Mouse (Mus musculus): ENCODE measurements at regions not wholly inside any gene's neighbourhood (a gene's known extent, or its start where the extent isn't known, plus 50 kb on each side); places are given as distances from the start of the nearest gene placed in this dataset.

DNA sequence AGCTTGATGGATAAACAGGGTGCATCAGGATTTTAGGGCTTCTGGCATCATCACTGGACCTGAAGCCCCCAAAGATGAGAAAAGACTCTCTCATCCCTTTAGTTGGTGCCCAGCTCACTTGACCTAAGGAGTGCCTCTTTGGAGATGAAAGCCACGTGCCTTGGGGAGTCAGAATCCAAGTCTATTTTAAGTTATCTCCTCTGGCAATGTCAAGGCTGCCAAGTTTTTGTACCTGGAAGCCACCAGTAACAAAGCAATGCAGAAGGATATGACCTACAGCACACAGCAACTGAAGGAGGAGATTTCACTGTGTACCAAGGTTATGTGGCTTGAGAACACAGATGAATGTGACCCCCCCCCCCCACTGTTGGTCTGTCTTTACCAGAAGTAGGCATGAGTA lies 140.9 kb upstream of the N4bp1 start:
- no peak for DNase-seq (ENCODE audit: low read depth, low spot score)

DNA sequence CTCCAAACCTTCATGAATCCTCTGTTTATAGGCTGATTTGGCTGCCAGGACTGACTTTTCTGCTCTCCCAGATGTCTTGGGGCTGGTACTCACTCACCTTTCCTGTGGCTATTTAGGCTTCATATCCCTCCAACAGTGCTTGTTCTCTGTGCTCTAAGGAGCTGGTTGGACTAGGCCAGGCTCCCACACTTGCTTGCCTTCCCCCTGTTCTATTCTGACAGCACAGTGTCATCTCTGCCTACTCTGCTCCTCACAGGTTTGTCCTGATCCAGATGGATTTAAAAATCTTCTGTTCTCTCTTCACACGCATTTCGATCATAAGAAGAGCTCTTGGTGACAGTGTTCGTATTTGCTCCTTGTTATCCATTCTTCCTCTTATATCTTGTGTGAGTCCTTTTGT lies 134.7 kb upstream of the N4bp1 start:
- no peak for DNase-seq (ENCODE audit: low read depth, low spot score)

DNA sequence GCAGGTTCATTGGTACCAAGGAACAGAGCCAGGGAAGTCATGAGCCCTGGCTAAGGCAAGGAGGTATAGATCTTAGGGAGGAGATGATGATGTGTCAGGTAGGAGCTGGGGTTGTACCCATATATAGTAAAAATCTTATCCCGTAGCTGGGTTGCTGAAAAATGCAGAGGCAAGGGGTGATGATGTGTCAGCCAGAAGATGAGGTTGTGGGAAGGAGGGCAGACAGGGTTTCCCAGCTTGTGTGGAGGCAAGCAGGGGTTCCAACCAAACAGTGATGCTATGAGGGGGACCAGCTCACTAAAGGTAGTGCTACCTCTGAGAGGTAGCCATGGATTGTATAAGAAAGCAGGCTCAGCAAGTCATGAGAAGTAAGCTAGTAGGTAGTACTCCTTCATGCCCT lies 90.5 kb upstream of the N4bp1 start:
- no peak for DNase-seq (ENCODE audit: low read depth, low spot score)

DNA sequence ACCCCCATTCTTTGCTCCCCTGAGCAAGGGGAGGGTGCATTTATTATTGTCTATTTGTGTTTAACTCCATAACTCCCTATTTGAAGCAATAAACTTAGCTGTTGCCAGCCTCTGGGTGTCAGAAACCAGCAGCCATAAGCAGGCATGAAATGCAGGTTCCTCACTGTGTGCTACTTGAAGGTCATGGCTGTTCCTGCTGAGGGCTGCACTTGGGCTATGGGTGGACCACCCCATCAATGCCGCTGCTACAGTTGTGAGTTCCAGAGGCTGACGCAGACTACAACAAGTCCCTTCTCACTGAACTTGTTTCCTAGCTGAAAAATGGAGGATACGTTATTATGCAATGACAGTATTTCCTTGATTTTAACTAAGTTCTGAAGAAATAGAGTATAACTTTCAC lies 86.7 kb upstream of the N4bp1 start:
- no peak for DNase-seq (ENCODE audit: low read depth, low spot score)

DNA sequence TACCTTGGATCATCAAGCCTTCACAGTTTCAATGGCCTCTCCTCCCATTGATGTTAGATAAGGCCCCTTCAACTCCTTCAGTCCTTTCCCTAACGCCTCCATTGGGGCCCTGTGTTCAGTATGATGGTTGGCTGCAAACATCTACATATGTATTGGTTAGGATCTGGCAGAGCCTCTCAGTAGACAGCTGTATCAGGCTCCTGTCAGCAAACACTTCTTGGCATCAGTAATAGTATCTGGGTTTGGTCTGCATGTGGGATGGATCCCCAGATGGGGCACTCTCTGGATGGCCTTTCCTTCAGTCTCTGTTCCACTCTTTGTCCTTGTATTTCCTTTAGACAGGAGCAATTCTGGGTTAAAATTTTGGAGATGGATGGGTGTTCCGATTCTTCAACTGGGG lies 84.0 kb upstream of the N4bp1 start:
- no peak for DNase-seq (ENCODE audit: low read depth, low spot score)

DNA sequence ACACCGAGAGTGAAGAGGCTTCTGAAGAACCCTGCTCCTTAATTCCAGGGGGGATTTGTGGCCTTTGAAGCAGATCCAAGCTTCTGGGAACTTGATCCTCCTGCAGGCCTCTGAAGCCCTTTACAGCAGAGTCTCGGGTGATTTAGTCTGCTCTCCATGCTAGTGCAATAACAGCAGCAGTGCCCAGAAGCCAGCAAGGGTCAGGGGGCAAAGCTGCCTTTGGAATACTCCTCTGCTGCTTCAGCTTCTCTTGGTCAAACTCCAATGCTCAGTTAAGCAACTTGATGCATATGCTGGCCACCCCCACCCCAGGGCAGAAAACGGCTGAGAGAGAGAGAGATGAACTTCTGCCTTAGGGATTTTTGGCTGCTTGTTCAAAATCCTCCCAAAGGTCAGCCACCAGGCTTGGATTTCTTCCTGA lies 82.8 kb upstream of the N4bp1 start:
- DNase-seq (ENCODE audit: low read depth, low spot score): peak; percentile 43

DNA sequence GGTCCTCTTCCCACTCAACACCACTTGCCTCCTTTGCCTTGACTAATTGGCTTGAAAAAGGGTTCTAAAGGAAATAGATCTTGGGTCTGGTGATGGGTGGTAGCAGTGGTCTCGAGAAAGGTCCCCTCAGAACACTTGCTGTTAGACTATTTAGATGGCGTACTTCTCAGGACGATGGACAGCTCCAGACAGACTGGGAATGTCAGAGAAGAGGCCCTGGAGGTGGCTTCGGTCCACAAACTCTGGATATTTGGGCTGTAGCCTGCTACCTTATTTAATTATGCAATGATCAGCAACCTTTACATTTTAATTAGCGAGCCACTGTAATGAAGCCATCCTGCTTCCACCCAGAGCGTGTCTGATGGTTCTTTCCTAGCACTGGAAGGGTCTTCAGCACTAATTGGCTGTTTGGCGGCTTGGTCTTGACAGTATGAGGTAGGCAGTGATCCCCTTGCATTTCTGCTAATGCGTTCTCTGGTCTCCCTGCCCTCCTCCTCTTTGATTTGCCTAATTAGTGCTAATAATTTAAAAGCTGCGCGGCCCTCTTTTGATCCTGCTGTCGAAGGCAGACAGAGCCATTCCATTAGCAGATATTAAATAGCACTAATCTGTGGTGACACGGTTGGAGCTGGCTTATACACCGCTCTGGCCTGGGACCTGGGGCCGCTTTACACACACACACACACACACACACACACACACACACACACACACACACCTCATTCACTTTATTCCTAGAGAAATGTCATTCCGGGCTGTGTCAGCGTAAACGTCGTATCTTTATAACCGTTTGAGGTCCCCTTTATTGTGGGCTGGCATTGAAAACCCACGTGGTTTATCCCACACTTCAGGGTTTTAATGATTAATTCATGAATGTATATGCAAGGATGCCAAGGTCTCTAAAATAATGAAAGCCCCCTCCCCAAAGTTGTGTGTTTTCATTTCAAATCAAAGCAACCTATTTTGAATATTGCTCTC lies 76.4 kb upstream of the N4bp1 start:
- DNase-seq (ENCODE audit: low read depth, low spot score): peak; percentile 6

All from mesoderm, embryonic 11.5 days (tissue).